Mouse (Mus musculus): Measurements from ENCODE around the gene P2rx4. TPM values are rescaled to one million over a fixed set of nuclear protein-coding genes. Genes with fewer than 3 reads are reported as not detected.

Gene P2rx4
- polyA plus RNA-seq, 1 experiment from 2014 or later: 20.8 TPM

DNA sequence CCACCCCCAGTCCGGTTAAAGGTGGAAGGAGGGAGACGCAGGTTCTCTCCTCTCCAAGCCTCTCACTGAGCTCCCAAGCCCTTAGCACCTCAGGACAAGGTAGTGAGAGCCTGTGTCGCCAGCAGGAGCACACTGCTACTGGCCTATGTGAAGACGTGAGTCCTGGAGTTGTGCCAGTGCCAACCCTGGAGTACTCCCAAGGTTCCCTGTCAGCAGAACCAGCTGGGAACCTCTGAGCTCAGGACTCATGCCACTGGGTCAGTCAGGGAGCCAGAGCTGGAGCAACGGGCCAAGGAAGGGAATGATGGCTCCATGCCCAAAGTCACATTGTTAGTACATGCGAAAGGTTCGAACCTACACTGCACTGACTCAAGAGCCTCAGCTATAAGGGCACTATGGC lies 49.3 kb downstream of the P2rx4 start:
- H3K36me3 ChIP-seq (ENCODE audit: control insufficient read depth, insufficient read depth, low read length): peaks cover 24% of the 10 kb centered on the region

DNA sequence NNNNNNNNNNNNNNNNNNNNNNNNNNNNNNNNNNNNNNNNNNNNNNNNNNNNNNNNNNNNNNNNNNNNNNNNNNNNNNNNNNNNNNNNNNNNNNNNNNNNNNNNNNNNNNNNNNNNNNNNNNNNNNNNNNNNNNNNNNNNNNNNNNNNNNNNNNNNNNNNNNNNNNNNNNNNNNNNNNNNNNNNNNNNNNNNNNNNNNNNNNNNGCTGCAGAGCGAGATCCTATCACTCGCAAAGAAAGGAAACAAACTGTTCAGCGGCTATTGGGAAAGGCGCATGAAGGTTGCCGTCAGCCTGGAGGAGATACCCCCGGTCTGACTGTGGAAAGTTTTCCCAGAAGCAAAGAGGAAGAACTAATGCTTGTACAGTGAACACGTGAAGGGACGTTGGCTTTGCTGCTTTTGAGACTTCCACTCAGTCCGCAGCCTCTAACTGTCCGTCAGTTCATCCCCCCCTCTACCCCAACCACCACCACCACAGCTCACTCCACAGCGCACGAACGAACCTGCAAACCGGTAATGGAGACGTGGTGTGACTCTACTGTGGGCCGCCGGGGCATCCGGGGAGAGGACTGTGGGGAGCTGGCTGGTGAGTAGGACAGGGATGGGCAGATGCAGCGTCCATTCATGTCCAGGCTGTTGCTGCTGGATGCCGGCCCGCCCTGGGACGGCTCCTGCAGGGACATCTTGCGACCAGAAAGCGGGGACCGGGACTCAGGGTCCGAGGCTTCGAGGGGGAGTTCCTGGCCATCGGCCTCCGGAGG lies 56.1 kb downstream of the P2rx4 start:
- 90% methylated on average over 29 of the region's 29 CpGs for WGBS
- no peaks in the 10 kb centered on the region for H3K4me1 ChIP-seq (ENCODE audit: control insufficient read depth, insufficient read depth, low read depth, low read length)
- H3K9ac ChIP-seq (ENCODE audit: low read depth, low read length): no peak overlapping the region
- no peaks in the 10 kb centered on the region for H3K36me3 ChIP-seq (ENCODE audit: control insufficient read depth, insufficient read depth, low read length)
- H3K27me3 ChIP-seq (replicated peaks; ENCODE audit: control insufficient read depth, insufficient read depth, low read length): no peaks in the 10 kb centered on the region
- no peak overlapping the region for H3K4me2 ChIP-seq (ENCODE audit: low read length)
- no peak overlapping the region for H3K27ac ChIP-seq (ENCODE audit: low read depth, low read length)
- no peaks in the 10 kb centered on the region for H3K9me3 ChIP-seq (ENCODE audit: control insufficient read depth, low read length)
- no peak for ATAC-seq
- H3K4me3 ChIP-seq (ENCODE audit: low read length): no peak overlapping the region

More for the DNA sequence above, 49.3 kb downstream of the P2rx4 start:
- no peak overlapping the region for H3K9ac ChIP-seq (ENCODE audit: low read depth, low read length)
- H3K9me3 ChIP-seq (ENCODE audit: control insufficient read depth, low read length): no peaks in the 10 kb centered on the region
- no peaks in the 10 kb centered on the region for H3K4me1 ChIP-seq (ENCODE audit: control insufficient read depth, insufficient read depth, low read depth, low read length)
- ATAC-seq: no peak
- no peak overlapping the region for H3K27ac ChIP-seq (ENCODE audit: low read depth, low read length)
- no peak overlapping the region for H3K4me3 ChIP-seq (ENCODE audit: low read length)
- 83% methylated on average over 7 of the region's 7 CpGs for WGBS
- H3K27me3 ChIP-seq (replicated peaks; ENCODE audit: control insufficient read depth, insufficient read depth, low read length): no peaks in the 10 kb centered on the region
- no peak overlapping the region for H3K4me2 ChIP-seq (ENCODE audit: low read length)

DNA sequence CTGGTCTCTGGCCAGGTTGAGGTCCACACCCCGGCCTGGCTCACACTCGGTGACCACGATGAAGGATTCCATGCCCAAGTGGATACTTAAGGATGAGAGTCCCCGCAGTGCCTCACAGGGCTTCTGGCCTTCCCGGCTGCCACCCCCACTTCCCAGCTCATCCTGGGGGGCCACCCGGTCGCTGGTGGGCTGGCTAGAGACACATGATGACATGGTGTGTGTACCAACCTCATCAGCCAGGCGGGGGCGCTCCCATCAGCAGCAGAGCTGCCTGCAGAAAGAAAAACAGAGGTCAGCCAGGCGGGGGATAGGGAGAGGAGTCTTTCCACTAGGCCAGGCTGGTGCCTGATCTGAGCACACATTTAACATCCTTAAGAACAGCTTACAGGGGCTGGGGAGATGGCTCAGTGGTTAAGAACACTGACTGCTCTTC lies 56.7 kb downstream of the P2rx4 start:
- no peaks in the 10 kb centered on the region for H3K36me3 ChIP-seq (ENCODE audit: control insufficient read depth, insufficient read depth, low read length)
- 58% methylated on average over 10 of the region's 10 CpGs for WGBS
- no peak overlapping the region for H3K27ac ChIP-seq (ENCODE audit: low read depth, low read length)
- no peaks in the 10 kb centered on the region for H3K27me3 ChIP-seq (replicated peaks; ENCODE audit: control insufficient read depth, insufficient read depth, low read length)
- H3K4me1 ChIP-seq (ENCODE audit: control insufficient read depth, insufficient read depth, low read depth, low read length): no peaks in the 10 kb centered on the region
- H3K9me3 ChIP-seq (ENCODE audit: control insufficient read depth, low read length): no peaks in the 10 kb centered on the region
- H3K4me3 ChIP-seq (ENCODE audit: low read length): no peak overlapping the region
- H3K4me2 ChIP-seq (ENCODE audit: low read length): no peak overlapping the region
- H3K9ac ChIP-seq (ENCODE audit: low read depth, low read length): no peak overlapping the region
- no peak for ATAC-seq

DNA sequence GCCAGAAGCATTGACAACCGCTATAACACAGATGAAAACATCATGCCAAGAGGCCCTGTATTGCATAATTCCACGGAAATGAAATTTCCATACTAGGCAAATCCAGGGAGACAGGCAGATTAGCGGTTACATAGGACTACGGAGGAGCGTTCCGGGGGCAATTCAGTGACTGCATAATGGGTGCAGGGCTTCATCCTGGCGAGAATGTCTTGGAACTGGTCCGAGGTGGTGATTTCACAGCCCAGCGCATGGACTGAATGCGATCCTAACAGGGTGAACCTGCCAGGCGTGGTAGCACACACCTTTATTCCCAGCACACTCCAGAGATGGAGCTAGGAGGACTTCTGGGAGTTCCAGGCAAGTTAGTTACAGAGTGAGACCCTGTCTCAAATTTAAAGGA lies 59.9 kb downstream of the P2rx4 start:
- Histone ChIP-seq H3K4me3 (ENCODE audit: low read length) (no peak overlapping the region), H3K4me1 (ENCODE audit: control insufficient read depth, insufficient read depth, low read depth, low read length) (peaks cover 6% of the 10 kb centered on the region; the same call in 1 of the 2 replicates), H3K27me3 (replicated peaks; ENCODE audit: control insufficient read depth, insufficient read depth, low read length) (no peaks in the 10 kb centered on the region), H3K27ac (ENCODE audit: low read depth, low read length) (no peak overlapping the region), H3K36me3 (ENCODE audit: control insufficient read depth, insufficient read depth, low read length) (no peaks in the 10 kb centered on the region), H3K9me3 (ENCODE audit: control insufficient read depth, low read length) (no peaks in the 10 kb centered on the region), H3K4me2 (ENCODE audit: low read length) (no peak overlapping the region), H3K9ac (ENCODE audit: low read depth, low read length) (no peak overlapping the region)
- ATAC-seq: no peak
- WGBS: 86% methylated on average over 11 of the region's 11 CpGs

DNA sequence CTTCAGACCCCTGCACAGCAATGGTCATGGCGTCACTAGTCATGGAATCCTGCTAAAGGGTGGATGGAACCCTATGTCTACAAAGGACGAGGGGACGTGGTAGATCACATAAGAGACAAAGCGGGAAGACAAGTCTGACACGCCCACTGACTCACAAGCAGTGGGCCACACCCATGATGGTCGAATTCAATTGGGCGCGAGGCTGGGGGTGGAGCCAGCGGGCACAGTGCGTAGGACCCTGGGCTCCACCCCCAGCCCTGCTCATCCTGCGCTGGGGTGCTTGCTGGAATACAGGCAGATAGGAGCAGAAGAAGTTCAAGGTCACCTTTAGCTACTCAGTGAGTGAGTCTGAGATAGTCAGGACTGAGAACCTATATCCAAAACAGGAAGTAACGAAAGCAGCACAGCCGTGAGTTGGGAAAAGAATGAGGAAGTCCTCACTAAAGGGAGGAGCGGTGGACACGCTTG lies 61.8 kb downstream of the P2rx4 start:
- no peak for ATAC-seq
- H3K4me2 ChIP-seq (ENCODE audit: low read length): no peak overlapping the region
- no peak overlapping the region for H3K27ac ChIP-seq (ENCODE audit: low read depth, low read length)
- WGBS: 85% methylated on average over 15 of the region's 15 CpGs
- H3K27me3 ChIP-seq (replicated peaks; ENCODE audit: control insufficient read depth, insufficient read depth, low read length): no peaks in the 10 kb centered on the region
- no peaks in the 10 kb centered on the region for H3K36me3 ChIP-seq (ENCODE audit: control insufficient read depth, insufficient read depth, low read length)
- H3K4me1 ChIP-seq (ENCODE audit: control insufficient read depth, insufficient read depth, low read depth, low read length): peaks cover 6% of the 10 kb centered on the region; the same call in 1 of the 2 replicates
- no peak overlapping the region for H3K9ac ChIP-seq (ENCODE audit: low read depth, low read length)
- no peaks in the 10 kb centered on the region for H3K9me3 ChIP-seq (ENCODE audit: control insufficient read depth, low read length)
- no peak overlapping the region for H3K4me3 ChIP-seq (ENCODE audit: low read length)

DNA sequence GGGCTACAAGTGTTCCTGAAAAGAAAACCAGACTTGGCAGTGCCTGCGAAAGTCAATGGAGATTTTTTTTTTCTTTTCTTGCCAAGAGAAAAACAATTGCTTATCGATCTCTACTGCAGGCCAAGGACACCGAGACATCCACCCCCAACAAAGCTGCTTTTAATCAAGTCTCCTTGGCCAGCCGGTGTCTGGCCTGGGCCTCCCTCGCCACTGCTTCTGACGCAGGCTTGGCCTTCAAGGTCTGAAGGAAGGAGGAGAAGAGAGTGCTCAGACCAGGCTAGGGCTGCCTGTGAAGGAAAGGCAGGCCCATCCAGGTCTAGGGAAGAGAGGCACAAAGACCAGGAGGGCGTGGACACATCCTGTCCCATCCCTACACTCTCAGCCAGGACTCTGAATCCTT lies 63.0 kb downstream of the P2rx4 start:
- no peaks in the 10 kb centered on the region for H3K36me3 ChIP-seq (ENCODE audit: control insufficient read depth, insufficient read depth, low read length)
- no peak for ATAC-seq
- no peak overlapping the region; the same call in 1 of the 2 replicates for H3K27ac ChIP-seq (ENCODE audit: low read depth, low read length)
- H3K27me3 ChIP-seq (replicated peaks; ENCODE audit: control insufficient read depth, insufficient read depth, low read length): no peaks in the 10 kb centered on the region
- H3K9me3 ChIP-seq (ENCODE audit: control insufficient read depth, low read length): no peaks in the 10 kb centered on the region
- no peak overlapping the region for H3K4me2 ChIP-seq (ENCODE audit: low read length)
- H3K4me1 ChIP-seq (ENCODE audit: control insufficient read depth, insufficient read depth, low read depth, low read length): peaks cover 6% of the 10 kb centered on the region; the same call in 1 of the 2 replicates
- H3K4me3 ChIP-seq (ENCODE audit: low read length): no peak overlapping the region
- 57% methylated on average over 7 of the region's 7 CpGs for WGBS
- H3K9ac ChIP-seq (ENCODE audit: low read depth, low read length): no peak overlapping the region

DNA sequence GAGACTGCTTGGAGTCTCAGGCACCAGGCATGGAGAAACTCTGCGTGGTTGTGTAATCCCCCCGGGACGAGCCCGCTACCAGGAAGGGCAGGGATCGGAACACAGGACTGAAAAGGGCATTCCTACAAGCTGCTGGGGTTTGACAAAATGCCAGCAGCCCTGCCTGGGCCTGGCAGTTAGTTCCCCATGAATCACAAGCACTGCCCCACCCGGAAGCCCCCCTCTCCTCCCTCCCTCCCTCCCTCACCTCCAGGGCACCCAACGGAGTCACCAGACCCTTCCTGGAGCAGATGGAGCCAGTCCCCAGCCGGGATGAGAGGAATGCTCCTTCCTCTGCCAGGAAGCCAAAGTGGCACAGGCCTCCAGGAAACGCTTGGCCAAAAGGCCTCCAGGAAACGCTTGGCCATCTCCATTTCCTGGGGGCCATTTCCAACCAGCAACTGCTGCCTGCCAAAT lies 63.5 kb downstream of the P2rx4 start:
- no peaks in the 10 kb centered on the region for H3K27me3 ChIP-seq (replicated peaks; ENCODE audit: control insufficient read depth, insufficient read depth, low read length)
- H3K4me2 ChIP-seq (ENCODE audit: low read length): no peak overlapping the region
- H3K9ac ChIP-seq (ENCODE audit: low read depth, low read length): no peak overlapping the region
- no peaks in the 10 kb centered on the region for H3K36me3 ChIP-seq (ENCODE audit: control insufficient read depth, insufficient read depth, low read length)
- H3K27ac ChIP-seq (ENCODE audit: low read depth, low read length): no peak overlapping the region
- no peak overlapping the region for H3K4me3 ChIP-seq (ENCODE audit: low read length)
- peak; percentile 65 for ATAC-seq
- WGBS: 51% methylated on average over 10 of the region's 10 CpGs
- no peaks in the 10 kb centered on the region for H3K9me3 ChIP-seq (ENCODE audit: control insufficient read depth, low read length)
- H3K4me1 ChIP-seq (ENCODE audit: control insufficient read depth, insufficient read depth, low read depth, low read length): peaks cover 6% of the 10 kb centered on the region; the same call in 1 of the 2 replicates

DNA sequence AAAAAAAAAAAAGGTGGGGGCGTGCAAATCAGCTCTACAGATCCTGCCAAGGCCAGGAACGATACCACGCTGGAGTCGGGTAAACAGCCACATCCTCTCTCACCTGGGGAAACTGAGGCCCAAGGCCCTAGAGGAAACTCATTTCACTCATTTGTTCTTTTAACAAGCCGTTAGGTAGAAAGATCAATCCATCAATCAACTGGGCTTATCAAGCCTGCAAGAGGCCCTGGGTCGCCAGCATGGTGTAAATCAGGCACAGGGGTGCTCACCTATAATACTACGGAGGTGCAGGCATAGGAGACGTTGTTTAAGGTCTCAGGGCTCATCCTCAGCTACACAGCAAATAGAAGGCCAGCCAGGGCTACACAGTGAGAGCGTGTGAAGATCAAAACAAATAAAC lies 64.1 kb downstream of the P2rx4 start:
- Histone ChIP-seq H3K27ac (ENCODE audit: low read depth, low read length) (peak overlapping the region; percentile 19; the same call in 1 of the 2 replicates), H3K4me2 (ENCODE audit: low read length) (no peak overlapping the region), H3K4me3 (ENCODE audit: low read length) (no peak overlapping the region), H3K9me3 (ENCODE audit: control insufficient read depth, low read length) (no peaks in the 10 kb centered on the region), H3K4me1 (ENCODE audit: control insufficient read depth, insufficient read depth, low read depth, low read length) (peaks cover 6% of the 10 kb centered on the region; the same call in 1 of the 2 replicates), H3K9ac (ENCODE audit: low read depth, low read length) (no peak overlapping the region), H3K27me3 (replicated peaks; ENCODE audit: control insufficient read depth, insufficient read depth, low read length) (no peaks in the 10 kb centered on the region), H3K36me3 (ENCODE audit: control insufficient read depth, insufficient read depth, low read length) (no peaks in the 10 kb centered on the region)
- 87% methylated on average over 9 of the region's 9 CpGs for WGBS
- no peak for ATAC-seq

DNA sequence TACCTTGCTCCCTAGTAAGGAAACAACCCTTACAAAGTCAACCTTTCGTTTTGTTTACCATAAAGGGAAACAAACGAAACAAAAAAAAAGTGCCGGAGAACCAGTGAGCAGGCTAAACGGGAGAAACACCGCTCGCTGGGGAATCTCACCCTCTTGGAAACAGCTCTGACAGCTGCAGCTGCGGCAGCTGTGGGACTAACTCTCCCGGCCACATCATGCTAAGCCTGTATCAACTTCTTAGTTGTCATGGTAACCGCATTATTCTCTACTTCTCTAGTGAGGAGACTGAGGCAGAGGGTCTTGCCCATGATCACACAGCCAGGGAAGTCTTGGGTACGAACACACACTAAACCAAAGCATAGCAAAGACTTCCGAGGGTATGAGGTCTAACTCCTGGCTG lies 66.4 kb downstream of the P2rx4 start:
- no peak overlapping the region for H3K4me3 ChIP-seq (ENCODE audit: low read length)
- no peak for ATAC-seq
- H3K4me1 ChIP-seq (ENCODE audit: control insufficient read depth, insufficient read depth, low read depth, low read length): peaks cover 14% of the 10 kb centered on the region
- H3K27me3 ChIP-seq (replicated peaks; ENCODE audit: control insufficient read depth, insufficient read depth, low read length): no peaks in the 10 kb centered on the region
- no peak overlapping the region for H3K4me2 ChIP-seq (ENCODE audit: low read length)
- no peak overlapping the region for H3K27ac ChIP-seq (ENCODE audit: low read depth, low read length)
- no peaks in the 10 kb centered on the region for H3K36me3 ChIP-seq (ENCODE audit: control insufficient read depth, insufficient read depth, low read length)
- H3K9ac ChIP-seq (ENCODE audit: low read depth, low read length): no peak overlapping the region
- no peaks in the 10 kb centered on the region for H3K9me3 ChIP-seq (ENCODE audit: control insufficient read depth, low read length)
- 79% methylated on average over 11 of the region's 11 CpGs for WGBS
